Mouse (Mus musculus) embryonic facial prominence, embryonic 11.5 days (tissue): ENCODE measurements around the gene Pik3cd. TPM values are rescaled to one million over a fixed set of nuclear protein-coding genes. Genes with fewer than 3 reads are reported as not detected.
"Not testable (repeated sequence)": the region's sequence is repeated elsewhere in the genome, so short reads cannot be mapped to it uniquely, and the experiment has no call there.

Experiments
- ATAC-seq: fragments of 200-750 bp; cut with Nextera tagmentation; replicated peaks from 2 replicates; pipeline ENCODE4 v1.8.0; 2017; ENCODE audit warnings: low read depth; ENCODE audit not compliant: insufficient number of reproducible peaks, low FRiP score, low TSS enrichment
- DNase-seq: peaks from one replicate; pipeline ENCODE4 v3.0.0-alpha.2; 2015; ENCODE audit warnings: low spot score
- H3K27ac ChIP-seq: fragments of 300-500 bp; sonication (generic); replicated peaks from 2 replicates; pipeline ENCODE4 v1.5.1; 2014; ENCODE audit warnings: mild to moderate bottlenecking, low read depth, low read length, control low read depth
- H3K27me3 ChIP-seq: fragments of 300-500 bp; sonication (generic); 2 replicates; pipeline ENCODE4 v1.6.1; 2014; ENCODE audit warnings: mild to moderate bottlenecking, low read length, moderate library complexity, mixed read lengths; ENCODE audit not compliant: control insufficient read depth, insufficient read depth
- H3K36me3 ChIP-seq: fragments of 300-500 bp; sonication (generic); replicated peaks from 2 replicates; pipeline ENCODE4 v1.6.1; 2014; ENCODE audit warnings: low read depth, mild to moderate bottlenecking, low read length, moderate library complexity, mixed read lengths; ENCODE audit not compliant: control insufficient read depth, insufficient read depth
- H3K4me1 ChIP-seq: fragments of 300-500 bp; sonication (generic); 2 replicates; pipeline ENCODE4 v1.6.1; 2014; ENCODE audit warnings: low read length, mixed read lengths; ENCODE audit not compliant: control insufficient read depth, insufficient read depth
- H3K4me2 ChIP-seq: fragments of 300-500 bp; sonication (generic); 2 replicates; pipeline ENCODE4 v1.6.1; 2014; ENCODE audit warnings: low read depth, mild to moderate bottlenecking, control low read depth, low read length, moderate library complexity
- H3K4me3 ChIP-seq: fragments of 300-500 bp; sonication (generic); 2 replicates; pipeline ENCODE4 v1.5.1; 2014; ENCODE audit warnings: low read depth, low read length, control low read depth
- H3K9ac ChIP-seq: fragments of 300-500 bp; sonication (generic); replicated peaks from 2 replicates; pipeline ENCODE4 v1.6.1; 2014; ENCODE audit warnings: mild to moderate bottlenecking, control low read depth, low read length
- H3K9me3 ChIP-seq: fragments of 300-500 bp; sonication (generic); replicated peaks from 2 replicates; pipeline ENCODE4 v1.6.1; 2016; ENCODE audit warnings: mild to moderate bottlenecking, low read length, inconsistent platforms, mixed read lengths; ENCODE audit not compliant: control insufficient read depth
- WGBS: fragments of 180-500 bp; shearing (Covaris S2); extraction: QIAGEN DNeasy Blood & Tissue Kit; methylation state at CpG from one replicate; pipeline ENCODE4 v1.1.7; 2014; 5-methylcytosine and 5-hydroxymethylcytosine counted together
- polyA plus RNA-seq: library from polyadenylated mRNA; unstranded; fragments of >200 nt; fragmentation: Nextera tagmentation; extraction: Ambion mirVana; gene quantifications from 2 replicates; pipeline ENCODE4 v1.2.1, GENCODE M21; 2014

Gene Pik3cd
- polyA plus RNA-seq, 1 experiment from 2014 or later = 4.2 TPM

DNA sequence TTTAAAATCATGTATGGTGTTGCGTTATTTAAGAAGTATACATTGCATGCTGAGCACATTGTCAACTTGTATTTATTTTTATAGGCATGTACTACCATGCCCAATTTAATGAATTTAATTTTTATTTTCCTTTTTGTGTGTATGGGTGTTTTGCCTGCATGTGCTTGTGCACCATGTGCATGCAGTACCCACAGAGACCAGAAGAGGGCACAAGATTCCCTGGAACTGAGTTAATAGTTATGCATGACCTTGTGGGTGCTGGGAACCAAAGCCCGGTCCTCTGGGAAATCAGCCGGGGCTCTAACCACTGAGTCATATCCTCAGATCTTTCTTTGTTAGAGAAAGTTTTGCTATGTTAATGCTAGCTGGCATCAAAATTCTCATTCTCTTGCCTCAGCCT, 87.5 kb downstream of the Pik3cd start:
- Histone ChIP-seq H3K27me3 (no peaks in the 10 kb centered on the region), H3K4me3 (no peak overlapping the region), H3K9ac (no peak overlapping the region), H3K36me3 (no peaks in the 10 kb centered on the region), H3K9me3 (no peaks in the 10 kb centered on the region), H3K4me1 (no peaks in the 10 kb centered on the region), H3K4me2 (no peak overlapping the region), H3K27ac (no peak overlapping the region)
- ATAC-seq = no peak
- 96% methylated on average over 3 of the region's 3 CpGs for WGBS
- DNase-seq = no peak

GRCm38 (mm10) chr4:149613497-149613896, 88.9 kb downstream of the Pik3cd start:
- H3K36me3 ChIP-seq, ATAC-seq, H3K9me3 ChIP-seq, H3K9ac ChIP-seq, H3K4me1 ChIP-seq, H3K27me3 ChIP-seq, H3K4me2 ChIP-seq, H3K4me3 ChIP-seq, DNase-seq, H3K27ac ChIP-seq: not testable (repeated sequence)
- WGBS = 63% methylated on average over 6 of the region's 6 CpGs

- H3K9ac ChIP-seq = no peak overlapping the region
- ATAC-seq (no peak), DNase-seq (peak; percentile 79)
- no peaks in the 10 kb centered on the region for H3K36me3 ChIP-seq
- no peaks in the 10 kb centered on the region for H3K27me3 ChIP-seq
- peaks cover 7% of the 10 kb centered on the region; the same call in 1 of the 2 replicates for H3K4me1 ChIP-seq
- no peak overlapping the region for H3K4me3 ChIP-seq
- H3K27ac ChIP-seq = no peak overlapping the region
- no peaks in the 10 kb centered on the region for H3K9me3 ChIP-seq
- 47% methylated on average over 10 of the region's 10 CpGs for WGBS
- no peak overlapping the region for H3K4me2 ChIP-seq
These were observed 90.9 kb downstream of the Pik3cd start for GRCm38 (mm10) chr4:149611376-149612044.

GRCm38 (mm10) chr4:149609256-149610025, 92.9 kb downstream of the Pik3cd start:
- Histone ChIP-seq H3K4me3 (no peak overlapping the region), H3K4me1 (peaks cover 7% of the 10 kb centered on the region; the same call in 1 of the 2 replicates), H3K36me3 (no peaks in the 10 kb centered on the region), H3K27me3 (no peaks in the 10 kb centered on the region), H3K9ac (no peak overlapping the region), H3K27ac (no peak overlapping the region), H3K9me3 (no peaks in the 10 kb centered on the region), H3K4me2 (no peak overlapping the region)
- DNase-seq (no peak), ATAC-seq (no peak)
- 76% methylated on average over 8 of the region's 8 CpGs for WGBS

GRCm38 (mm10) chr4:149608309-149608638, 94.1 kb downstream of the Pik3cd start:
- Histone ChIP-seq H3K9ac (no peak overlapping the region), H3K27me3 (no peaks in the 10 kb centered on the region), H3K4me1 (peaks cover 7% of the 10 kb centered on the region; the same call in 1 of the 2 replicates), H3K4me3 (no peak overlapping the region), H3K27ac (no peak overlapping the region), H3K36me3 (no peaks in the 10 kb centered on the region), H3K9me3 (no peaks in the 10 kb centered on the region), H3K4me2 (no peak overlapping the region)
- no peak for ATAC-seq
- WGBS = 84% methylated on average over 6 of the region's 6 CpGs
- no peak for DNase-seq

GRCm38 (mm10) chr4:149607591-149608308, 94.6 kb downstream of the Pik3cd start:
- Histone ChIP-seq H3K27me3 (no peaks in the 10 kb centered on the region), H3K9ac (no peak overlapping the region), H3K9me3 (no peaks in the 10 kb centered on the region), H3K27ac (no peak overlapping the region), H3K4me3 (no peak overlapping the region), H3K36me3 (no peaks in the 10 kb centered on the region), H3K4me2 (no peak overlapping the region), H3K4me1 (peaks cover 7% of the 10 kb centered on the region; the same call in 1 of the 2 replicates)
- ATAC-seq = no peak
- no peak for DNase-seq
- 54% methylated on average over 20 of the region's 20 CpGs for WGBS

- Histone ChIP-seq H3K4me1 (peaks cover 9% of the 10 kb centered on the region; the same call in 1 of the 2 replicates), H3K27me3 (no peaks in the 10 kb centered on the region), H3K4me3 (no peak overlapping the region), H3K27ac (no peak overlapping the region), H3K9ac (no peak overlapping the region), H3K4me2 (no peak overlapping the region), H3K9me3 (no peaks in the 10 kb centered on the region), H3K36me3 (no peaks in the 10 kb centered on the region)
- 61% methylated on average over 15 of the region's 15 CpGs for WGBS
- DNase-seq (no peak), ATAC-seq (no peak)
These were observed 95.5 kb downstream of the Pik3cd start for GRCm38 (mm10) chr4:149606766-149607358.
